Mouse (Mus musculus) adrenal gland, postnatal 14 days (tissue): ENCODE results near the gene Snu13. TPM values are rescaled to one million over a fixed set of nuclear protein-coding genes. Genes with fewer than 3 reads are reported as not detected.

Experiments used
- DNase-seq: peaks from one replicate; pipeline ENCODE4 v3.0.0; 2021; ENCODE audit warnings: mixed read lengths
- total RNA-seq: library from RNA; stranded (reverse); gene quantifications from 2 replicates; pipeline ENCODE4 v1.2.3, GENCODE M21; 2021

Gene Snu13
- total RNA-seq, 1 experiment from 2014 or later: 82.3 TPM

- DNase-seq: no peak
Observed at GRCm38 (mm10) chr15:82027276-82027675, 20.1 kb downstream of the Snu13 start.

- DNase-seq: no peak
Observed at GRCm38 (mm10) chr15:82023965-82024635, 23.3 kb downstream of the Snu13 start.

DNA sequence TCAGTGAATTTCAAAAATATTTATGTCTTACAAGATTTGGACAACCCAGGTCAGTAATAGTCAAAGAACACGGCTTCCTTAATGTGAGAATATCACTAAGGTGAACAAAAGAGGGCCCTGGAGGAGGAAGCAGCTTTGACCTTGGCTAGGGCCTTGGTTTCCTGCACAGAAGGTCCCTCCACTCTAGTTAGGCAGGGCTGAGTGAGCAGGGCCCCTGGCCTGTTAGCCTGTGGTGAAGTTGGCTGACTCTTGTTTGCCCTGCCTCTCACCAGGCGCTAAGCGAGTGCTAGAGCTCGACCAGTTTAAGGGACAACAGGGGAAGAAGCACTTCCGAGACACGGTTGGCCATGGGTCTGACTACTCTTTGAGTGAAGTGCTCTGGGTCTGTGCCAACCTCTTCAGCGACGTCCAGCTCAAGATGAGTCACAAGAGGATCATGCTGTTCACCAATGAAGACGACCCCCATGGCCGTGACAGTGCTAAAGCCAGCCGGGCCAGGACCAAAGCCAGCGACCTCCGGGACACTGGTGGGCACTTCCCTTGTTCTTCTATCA is 24.8 kb downstream of the Snu13 start:
- peak; percentile 78 for DNase-seq

DNA sequence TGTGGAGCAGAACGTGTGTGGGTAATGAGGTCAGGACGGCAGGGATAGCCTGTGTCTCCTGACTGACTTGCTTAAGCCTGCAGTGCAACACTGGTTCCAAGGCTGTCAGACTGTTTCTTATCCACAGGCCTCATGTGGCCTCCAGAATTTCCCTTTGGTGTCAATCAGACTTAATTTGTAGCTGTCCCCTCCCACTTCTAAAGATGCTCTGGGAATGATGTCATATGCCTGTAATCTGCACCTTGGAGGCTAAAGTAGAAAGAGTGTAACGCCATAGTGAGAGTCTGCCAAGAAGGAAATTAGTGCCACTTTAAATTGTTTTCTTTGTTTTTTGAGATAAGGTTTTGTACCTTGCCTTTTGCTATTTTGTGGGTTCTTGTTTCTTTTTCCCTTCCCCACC is 28.1 kb downstream of the Snu13 start:
- DNase-seq: peak; percentile 23

DNA sequence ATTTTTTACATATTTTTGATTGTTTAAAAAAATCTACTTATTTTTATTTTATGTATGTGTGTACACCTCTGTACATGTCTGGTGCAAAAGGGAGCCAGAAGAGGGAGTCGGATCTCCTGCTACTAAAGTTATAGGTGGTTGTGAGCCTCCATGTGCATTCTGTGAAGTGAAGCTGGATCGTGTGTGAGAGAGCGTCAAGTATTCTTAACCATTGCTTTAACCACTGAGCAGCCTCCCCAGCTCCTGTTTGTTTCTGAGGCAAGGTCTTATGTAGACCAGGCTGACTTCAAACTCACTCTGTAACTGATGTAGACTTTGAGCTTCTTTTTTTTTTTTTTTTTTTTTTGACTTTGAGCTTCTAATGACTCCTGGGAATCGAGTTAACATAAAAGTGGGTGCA is 29.9 kb downstream of the Snu13 start:
- no peak for DNase-seq

DNA sequence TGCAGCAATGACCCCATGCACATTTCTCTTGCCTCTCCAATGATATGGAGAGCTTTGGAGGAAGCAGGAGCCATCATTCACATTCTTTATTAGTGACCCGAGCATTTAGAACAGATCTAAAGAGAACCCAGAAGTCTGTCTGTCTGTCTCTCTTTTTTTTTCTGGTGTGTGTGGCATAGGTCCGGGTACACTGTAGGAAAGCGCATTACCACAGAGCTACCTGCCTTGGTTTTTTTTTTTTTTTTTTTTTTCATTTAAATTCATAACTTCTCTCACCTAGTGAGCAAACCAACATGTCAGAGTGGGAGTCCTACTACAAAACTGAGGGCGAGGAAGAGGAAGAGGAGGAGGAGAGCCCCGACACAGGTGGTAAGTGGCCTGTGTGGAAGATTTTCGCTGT is 30.6 kb downstream of the Snu13 start:
- no peak for DNase-seq

GRCm38 (mm10) chr15:82016101-82016808 is 31.1 kb downstream of the Snu13 start:
- DNase-seq: peak; percentile 100

DNA sequence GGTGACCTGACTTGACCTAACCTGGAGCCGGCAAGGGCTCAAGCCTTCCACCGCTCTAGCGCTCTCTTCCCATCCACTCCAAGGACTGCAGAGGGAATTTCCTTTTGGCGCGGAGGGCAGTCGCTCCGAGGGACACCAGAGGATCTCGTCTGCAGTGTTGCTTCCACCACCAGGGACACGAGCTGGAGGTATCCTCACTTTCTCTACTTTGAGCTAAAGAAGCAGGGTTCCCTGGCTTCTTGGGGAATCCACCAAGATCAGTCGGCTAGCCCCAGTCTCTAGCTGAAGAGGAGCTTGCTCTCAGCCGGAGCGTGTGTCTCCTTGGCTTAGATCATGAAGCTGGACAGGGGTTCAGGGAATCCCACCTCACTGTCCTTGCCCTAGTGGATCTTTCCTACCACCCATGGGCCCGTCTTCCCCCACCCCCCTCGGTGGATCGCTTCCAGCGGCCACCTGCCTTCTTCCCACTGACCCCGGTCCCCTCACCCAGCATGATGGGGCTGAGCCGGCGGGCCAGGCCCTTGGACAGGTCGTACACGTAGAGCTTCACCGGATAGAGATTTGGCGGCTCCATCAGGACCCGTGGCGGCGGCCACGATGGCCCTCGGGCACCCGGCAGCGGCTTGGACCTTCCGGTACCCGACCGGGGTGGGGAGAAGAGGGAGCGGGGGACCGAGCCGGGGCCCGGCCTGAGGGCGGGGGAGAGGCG is 31.9 kb downstream of the Snu13 start:
- peak; percentile 61 for DNase-seq

GRCm38 (mm10) chr15:82014745-82015391 is 32.5 kb downstream of the Snu13 start:
- no peak for DNase-seq

- DNase-seq: peak; percentile 67
Observed at GRCm38 (mm10) chr15:82011947-82012346, 35.5 kb downstream of the Snu13 start.

- DNase-seq: no peak
Observed at GRCm38 (mm10) chr15:82004257-82004656, 43.1 kb downstream of the Snu13 start.

GRCm38 (mm10) chr15:81993992-81994391 is 53.4 kb downstream of the Snu13 start:
- no peak for DNase-seq

GRCm38 (mm10) chr15:81990549-81990948 is 56.8 kb downstream of the Snu13 start:
- peak; percentile 53 for DNase-seq

Other genes with a start within 250 kb of the Snu13 start
- gene Tef, start 245.2 kb downstream of the Snu13 start, total RNA-seq: 71.4 and 98.5 TPM in 2 replicates
- 124 and 147 TPM in 2 replicates for gene Tob2, start 188.8 kb downstream of the Snu13 start, total RNA-seq
- 63.4 and 65.5 TPM in 2 replicates for gene Phf5a, start 175.7 kb downstream of the Snu13 start, total RNA-seq
- 2,377 and 2,604 TPM in 2 replicates for gene Aco2, start 175.3 kb downstream of the Snu13 start, total RNA-seq
- gene Polr3h, start 121.4 kb downstream of the Snu13 start, total RNA-seq: 18.7 and 23.0 TPM in 2 replicates
- 15.7 and 17.3 TPM in 2 replicates for gene Csdc2, start 110.8 kb downstream of the Snu13 start, total RNA-seq
- gene Pmm1, start 86.7 kb downstream of the Snu13 start, total RNA-seq: 78.7 and 99.0 TPM in 2 replicates
- gene 1700029P11Rik, start 67.1 kb downstream of the Snu13 start, total RNA-seq: not detected in 2 replicates
- 120 and 140 TPM in 2 replicates for gene Xrcc6, start 59.8 kb downstream of the Snu13 start, total RNA-seq
- 68.4 and 74.8 TPM in 2 replicates for gene Desi1, start 13.7 kb downstream of the Snu13 start, total RNA-seq
- not detected in 2 replicates for gene 4930407I10Rik, start 11.6 kb upstream of the Snu13 start, total RNA-seq
- gene Mei1, start 22.4 kb upstream of the Snu13 start, total RNA-seq: 1.8 and 2.1 TPM in 2 replicates
- gene Ccdc134, start 80.3 kb upstream of the Snu13 start, total RNA-seq: 6.6 and 12.1 TPM in 2 replicates
- gene Srebf2, start 99.6 kb upstream of the Snu13 start, total RNA-seq: 46.9 and 49.2 TPM in 2 replicates
- 0.44 and 1.1 TPM in 2 replicates for gene Shisa8, start 165.2 kb upstream of the Snu13 start, total RNA-seq
- gene Tnfrsf13c, start 176.8 kb upstream of the Snu13 start, total RNA-seq: 1.0 and 6.8 TPM in 2 replicates
- gene Cenpm, start 197.2 kb upstream of the Snu13 start, total RNA-seq: 10.9 and 12.2 TPM in 2 replicates
- gene 1500009C09Rik, start 204.8 kb upstream of the Snu13 start, total RNA-seq: 0.49 and 0.74 TPM in 2 replicates
- gene Sept3, start 227.3 kb upstream of the Snu13 start, total RNA-seq: 6.0 and 6.1 TPM in 2 replicates